Mouse (Mus musculus): Measurements from ENCODE around the gene Plcd3.

Gene Plcd3

GRCm38 (mm10) chr11:103096979-103097894 is 4.2 kb downstream of the Plcd3 start:
- DNase-seq (ENCODE audit: low spot score): no peak

GRCm38 (mm10) chr11:103095801-103096200 is 5.7 kb downstream of the Plcd3 start:
- DNase-seq (ENCODE audit: low spot score): no peak

GRCm38 (mm10) chr11:103095107-103095670 is 6.3 kb downstream of the Plcd3 start:
- DNase-seq (ENCODE audit: low spot score): no peak

- DNase-seq (ENCODE audit: low spot score): no peak
Observed at GRCm38 (mm10) chr11:103093862-103094833, 7.3 kb downstream of the Plcd3 start.

- no peak for DNase-seq (ENCODE audit: low spot score)
Observed at GRCm38 (mm10) chr11:103093306-103093705, 8.2 kb downstream of the Plcd3 start.

- no peak for DNase-seq (ENCODE audit: low spot score)
Observed at GRCm38 (mm10) chr11:103081631-103082030, 19.8 kb downstream of the Plcd3 start.

- no peak for DNase-seq (ENCODE audit: low spot score)
Observed at GRCm38 (mm10) chr11:103080323-103081091, 21.0 kb downstream of the Plcd3 start.

- DNase-seq (ENCODE audit: low spot score): no peak
Observed at GRCm38 (mm10) chr11:103078131-103078530, 23.3 kb downstream of the Plcd3 start.

- DNase-seq (ENCODE audit: low spot score): no peak
Observed at GRCm38 (mm10) chr11:103076581-103076980, 24.9 kb downstream of the Plcd3 start.

- DNase-seq (ENCODE audit: low spot score): no peak
Observed at GRCm38 (mm10) chr11:103076010-103076409, 25.4 kb downstream of the Plcd3 start.

- DNase-seq (ENCODE audit: low spot score): no peak
Observed at GRCm38 (mm10) chr11:103074796-103075323, 26.6 kb downstream of the Plcd3 start.

GRCm38 (mm10) chr11:103074121-103074650 is 27.3 kb downstream of the Plcd3 start:
- DNase-seq (ENCODE audit: low spot score): no peak

GRCm38 (mm10) chr11:103073671-103074070 is 27.8 kb downstream of the Plcd3 start:
- DNase-seq (ENCODE audit: low spot score): no peak

GRCm38 (mm10) chr11:103070322-103070880 is 31.1 kb downstream of the Plcd3 start:
- no peak for DNase-seq (ENCODE audit: low spot score)

GRCm38 (mm10) chr11:103069731-103070130 is 31.7 kb downstream of the Plcd3 start:
- no peak for DNase-seq (ENCODE audit: low spot score)

GRCm38 (mm10) chr11:103068884-103069283 is 32.6 kb downstream of the Plcd3 start:
- DNase-seq (ENCODE audit: low spot score): no peak

- DNase-seq (ENCODE audit: low spot score): no peak
Observed at GRCm38 (mm10) chr11:103068272-103068671, 33.2 kb downstream of the Plcd3 start.

- no peak for DNase-seq (ENCODE audit: low spot score)
Observed at GRCm38 (mm10) chr11:103067457-103068001, 33.9 kb downstream of the Plcd3 start.

- DNase-seq (ENCODE audit: low spot score): no peak
Observed at GRCm38 (mm10) chr11:103067051-103067361, 34.5 kb downstream of the Plcd3 start.

All from urinary bladder, postnatal 10 days (tissue).